In genomic region chr13:112491636-112492284, GRCm38 (mm10) we compare ENCODE assay signal across 12 mouse cellular contexts.
"Had no signal": no experiment of that assay in that cellular context is flagged by ENCODE, and none has a peak within 500 bp of the region (broad histone marks: within the 10 kb centered on the region; RNA-seq: fewer than 3 reads in every experiment).

No protein-coding gene starts in this region.

- H3K9ac ChIP-seq: limb, embryonic 15.5 days; liver, embryonic 14.5 days; midbrain, embryonic 12.5 days; neural tube, embryonic 15.5 days had no signal

- H3K27ac ChIP-seq: left cerebral cortex, adult 2 months; limb, embryonic 15.5 days; liver, embryonic 14.5 days; midbrain, embryonic 12.5 days; neural tube, embryonic 15.5 days had no signal

- DNase-seq: lung, adult 18-20 months; right cerebral cortex, adult 18-20 months; thymus, adult 18-20 months; thymus, postnatal 14 days had no signal

- H3K9me3 ChIP-seq: limb, embryonic 15.5 days; midbrain, embryonic 12.5 days; neural tube, embryonic 15.5 days had no signal

- H3K4me1 ChIP-seq: limb, embryonic 15.5 days; midbrain, embryonic 12.5 days; neural tube, embryonic 15.5 days had no signal

- H3K4me3 ChIP-seq: left cerebral cortex, adult 2 months; limb, embryonic 15.5 days; midbrain, embryonic 12.5 days; neural tube, embryonic 15.5 days had no signal

- ATAC-seq: inflammation-experienced regulatory T-cells, adult 6 months; intestine, postnatal 0 days; midbrain, embryonic 16.5 days had no signal

- H3K27me3 ChIP-seq: limb, embryonic 15.5 days; midbrain, embryonic 12.5 days; neural tube, embryonic 15.5 days had no signal

- H3K4me2 ChIP-seq: limb, embryonic 15.5 days; midbrain, embryonic 12.5 days; neural tube, embryonic 15.5 days had no signal
